Comparison of ENCODE assay signal across 28 mouse cellular contexts in the genomic region with DNA sequence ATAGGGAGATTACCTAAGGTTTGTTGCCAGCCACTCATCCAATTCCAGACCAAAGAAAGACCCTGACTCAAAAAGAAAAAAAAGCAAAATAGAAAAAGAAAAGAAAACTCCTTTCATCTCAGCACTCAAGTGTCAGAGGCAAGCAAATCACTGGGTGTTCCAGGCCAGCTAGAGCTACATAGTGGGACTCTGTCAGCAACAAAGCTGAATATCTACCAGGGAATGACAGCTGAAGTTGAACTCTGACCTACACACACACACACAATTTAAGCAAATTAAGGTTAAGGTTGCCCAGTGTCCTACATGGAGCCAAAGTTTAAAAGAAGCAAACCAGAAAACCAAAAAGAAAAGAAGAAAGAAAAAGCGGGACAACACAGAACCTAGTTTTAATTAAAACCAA. TPM values are rescaled to one million over a fixed set of nuclear protein-coding genes. Genes with fewer than 3 reads are reported as not detected.
A peak's percentile ranks its signal among the peaks of the same experiment; 100 is the strongest.
DNase-seq lines count a peak whose midpoint lies in the region; ATAC-seq and TF ChIP-seq lines count a peak whose summit lies in the region.
"Had no signal": no experiment of that assay in that cellular context is flagged by ENCODE, and none has a peak within 500 bp of the region (broad histone marks: within the 10 kb centered on the region; RNA-seq: fewer than 3 reads in every experiment).

No protein-coding gene starts in this region.

- TF ChIP-seq CTCF in kidney, adult 2 months (conservative IDR thresholded peaks at IDR 0.05; ENCODE audit: insufficient read depth, insufficient read length, low read depth, low read length) = no peak
- TF ChIP-seq CTCF in liver, adult 2 months (IDR thresholded peaks at IDR 0.05; ENCODE audit: low read depth, low read length) = no peak

- TF ChIP-seq POLR2A in kidney, adult 2 months (IDR thresholded peaks at IDR 0.05; ENCODE audit: low read depth, low read length) = no peak
- no peak for TF ChIP-seq POLR2A in liver, adult 2 months (IDR thresholded peaks at IDR 0.05; ENCODE audit: extremely low read depth, insufficient read depth, low read length)

- ATAC-seq in liver, embryonic 11.5 days (replicated peaks; ENCODE audit: low FRiP score) = no peak
- ATAC-seq: forebrain, embryonic 14.5 days; forebrain, embryonic 16.5 days had no signal

- H3K9ac ChIP-seq in liver, adult 2 months (ENCODE audit: low read depth, low read length) = no peak overlapping the region
- no peak overlapping the region for H3K9ac ChIP-seq in liver, embryonic 11.5 days (ENCODE audit: low read depth, low read length)
- H3K9ac ChIP-seq: embryonic facial prominence, embryonic 13.5 days; embryonic facial prominence, embryonic 15.5 days; forebrain, embryonic 12.5 days had no signal

- no peak overlapping the region for H3K4me3 ChIP-seq in kidney, adult 2 months (ENCODE audit: insufficient read depth, low read depth, low read length)
- no peak overlapping the region for H3K4me3 ChIP-seq in liver, adult 2 months (ENCODE audit: insufficient read depth, low read depth, low read length)
- H3K4me3 ChIP-seq in liver, embryonic 11.5 days (ENCODE audit: low read depth, low read length) = no peak overlapping the region
- H3K4me3 ChIP-seq: embryonic facial prominence, embryonic 13.5 days; embryonic facial prominence, embryonic 15.5 days; erythroblast, embryonic 14.5 days; forebrain, embryonic 10.5 days; forebrain, embryonic 12.5 days had no signal

- H3K4me2 ChIP-seq in liver, embryonic 11.5 days = no peak overlapping the region
- H3K4me2 ChIP-seq: embryonic facial prominence, embryonic 13.5 days; embryonic facial prominence, embryonic 15.5 days; forebrain, embryonic 12.5 days had no signal

- WGBS in kidney, adult 2 months = 52% methylated on average over 1 of the region's 1 CpGs
- WGBS in liver, adult 2 months = 52% methylated on average over 1 of the region's 1 CpGs
- 94% methylated on average over 1 of the region's 1 CpGs for WGBS in liver, embryonic 11.5 days

- peaks cover 13% of the 10 kb centered on the region for H3K4me1 ChIP-seq in kidney, adult 2 months (ENCODE audit: control insufficient read depth, insufficient read depth, low read length)
- peaks cover 15% of the 10 kb centered on the region for H3K4me1 ChIP-seq in liver, adult 2 months (ENCODE audit: control insufficient read depth, insufficient read depth, low read length)
- H3K4me1 ChIP-seq in liver, embryonic 11.5 days (replicated peaks; ENCODE audit: control insufficient read depth, insufficient read depth, low read length) = no peaks in the 10 kb centered on the region

- no peak overlapping the region for H3K27ac ChIP-seq in kidney, adult 2 months (ENCODE audit: insufficient read depth, low read depth, low read length)
- peak overlapping the region; percentile 58 for H3K27ac ChIP-seq in liver, adult 2 months (replicated peaks; ENCODE audit: insufficient read depth, low read depth, low read length)
- no peak overlapping the region for H3K27ac ChIP-seq in liver, embryonic 11.5 days (ENCODE audit: low read depth, low read length)
- H3K27ac ChIP-seq: forebrain, embryonic 10.5 days; forebrain, embryonic 12.5 days had no signal

- no peaks in the 10 kb centered on the region for H3K9me3 ChIP-seq in liver, embryonic 11.5 days (ENCODE audit: control insufficient read depth, low read length)
- H3K9me3 ChIP-seq: embryonic facial prominence, embryonic 13.5 days; embryonic facial prominence, embryonic 15.5 days; forebrain, embryonic 10.5 days; forebrain, embryonic 12.5 days had no signal

- DNase-seq in kidney, adult 2 months = peak; percentile 66
- no peak for DNase-seq in kidney, postnatal 10 days
- DNase-seq in liver, adult 2 months (ENCODE audit: extremely low read depth, low read depth, low spot score) = peak; percentile 82
- DNase-seq in liver, embryonic 11.5 days (ENCODE audit: low spot score) = no peak
- DNase-seq: adrenal gland, adult 2 months; adrenal gland, postnatal 10 days; adrenal gland, postnatal 25 days; cerebellum, adult 11 months; cerebellum, adult 18-20 months; cerebellum, adult 8-10 months; cerebellum, adult 9-11 months; cerebellum, postnatal 14 days; cerebellum, postnatal 36 days; embryo, embryonic 11 days had no signal

- H3K36me3 ChIP-seq in kidney, adult 2 months (ENCODE audit: control insufficient read depth, insufficient read depth, low read length) = no peaks in the 10 kb centered on the region
- no peaks in the 10 kb centered on the region for H3K36me3 ChIP-seq in liver, adult 2 months (ENCODE audit: control insufficient read depth, insufficient read depth, low read length)
- H3K36me3 ChIP-seq in liver, embryonic 11.5 days (ENCODE audit: control insufficient read depth, insufficient read depth, low read length) = no peaks in the 10 kb centered on the region
- H3K36me3 ChIP-seq: embryonic facial prominence, embryonic 13.5 days; embryonic facial prominence, embryonic 15.5 days; forebrain, embryonic 10.5 days; forebrain, embryonic 12.5 days had no signal

- H3K27me3 ChIP-seq in kidney, adult 2 months (replicated peaks; ENCODE audit: control insufficient read depth, insufficient read depth, low read length) = no peaks in the 10 kb centered on the region
- no peaks in the 10 kb centered on the region for H3K27me3 ChIP-seq in liver, adult 2 months (ENCODE audit: control insufficient read depth, insufficient read depth, low read length)
- H3K27me3 ChIP-seq in liver, embryonic 11.5 days (replicated peaks; ENCODE audit: control insufficient read depth, insufficient read depth, low read length) = peaks cover 8% of the 10 kb centered on the region
- H3K27me3 ChIP-seq: embryonic facial prominence, embryonic 13.5 days; embryonic facial prominence, embryonic 15.5 days had no signal

- no peaks in the 10 kb centered on the region for H3K79me2 ChIP-seq in liver, adult 2 months (ENCODE audit: control insufficient read depth, insufficient read depth, low read length)

RNA-seq across cellular contexts. Expression of gene Sdc4, which starts 4.5 kb away (rescaled TPM):
- polyA plus RNA-seq in kidney, adult 2 months (2012; rRNA removed) = 194 and 212 TPM in 2 replicates
- 511 and 573 TPM in 2 replicates for total RNA-seq in liver, adult 2 months (2014; rRNA removed)
- 178 and 182 TPM in 2 replicates for polyA plus RNA-seq in liver, adult 2 months (2012; rRNA removed)
- polyA plus RNA-seq in liver, embryonic 11.5 days (2014; fragmentation: Nextera tagmentation; extraction: Ambion mirVana) = 38.9 and 39.2 TPM in 2 replicates
- total RNA-seq: MEL had no signal

RNA-seq across cellular contexts. Expression of gene Sys1, which starts 8.6 kb away (rescaled TPM):
- 94.5 and 122 TPM in 2 replicates for polyA plus RNA-seq in kidney, adult 2 months (2012; rRNA removed)
- total RNA-seq in liver, adult 2 months (2014; rRNA removed) = 33.7 and 40.9 TPM in 2 replicates
- 145 and 157 TPM in 2 replicates for polyA plus RNA-seq in liver, adult 2 months (2012; rRNA removed)
- 49.1 and 52.8 TPM in 2 replicates for polyA plus RNA-seq in liver, embryonic 11.5 days (2014; fragmentation: Nextera tagmentation; extraction: Ambion mirVana)

RNA-seq across cellular contexts. Expression of gene Gm20458, which starts 12.6 kb away (rescaled TPM):
- 22.1 and 23.4 TPM in 2 replicates for polyA plus RNA-seq in kidney, adult 2 months (2012; rRNA removed)
- 0.46 TPM in 1 of 2 replicates, not detected in the other for total RNA-seq in liver, adult 2 months (2014; rRNA removed)
- 11.7 and 14.2 TPM in 2 replicates for polyA plus RNA-seq in liver, adult 2 months (2012; rRNA removed)
- polyA plus RNA-seq in liver, embryonic 11.5 days (2014; fragmentation: Nextera tagmentation; extraction: Ambion mirVana) = 4.4 and 7.4 TPM in 2 replicates
- total RNA-seq: ES-E14 had no signal
- polyA plus RNA-seq: erythroblast, embryonic 14.5 days had no signal

RNA-seq across cellular contexts. Expression of gene Trp53tg5, which starts 25.4 kb away (rescaled TPM):
- 0.10 TPM in 1 of 2 replicates, not detected in the other for polyA plus RNA-seq in kidney, adult 2 months (2012; rRNA removed)
- total RNA-seq in liver, adult 2 months (2014; rRNA removed) = not detected in 2 replicates
- polyA plus RNA-seq in liver, adult 2 months (2012; rRNA removed) = not detected in 2 replicates
- polyA plus RNA-seq in liver, embryonic 11.5 days (2014; fragmentation: Nextera tagmentation; extraction: Ambion mirVana) = not detected in 2 replicates
- total RNA-seq: adrenal gland, adult 2 months; adrenal gland, postnatal 10 days; adrenal gland, postnatal 25 days; adrenal gland, postnatal 4 days; common myeloid progenitor, adult 5-6 weeks; MEL had no signal
- polyA plus RNA-seq: adrenal gland, adult 2 months; brain, embryonic 14.5 days; C2C12; embryonic facial prominence, embryonic 11.5 days; embryonic facial prominence, embryonic 13.5 days; embryonic facial prominence, embryonic 15.5 days; erythroblast, embryonic 14.5 days; forebrain, embryonic 10.5 days; forebrain, embryonic 12.5 days; forebrain, embryonic 14.5 days; forebrain, embryonic 16.5 days had no signal

RNA-seq across cellular contexts. Expression of gene Dbndd2, which starts 37.8 kb away (rescaled TPM):
- polyA plus RNA-seq in kidney, adult 2 months (2012; rRNA removed) = 36.8 and 43.6 TPM in 2 replicates
- total RNA-seq in liver, adult 2 months (2014; rRNA removed) = 8.1 and 10.1 TPM in 2 replicates
- 7.6 and 9.5 TPM in 2 replicates for polyA plus RNA-seq in liver, adult 2 months (2012; rRNA removed)
- polyA plus RNA-seq in liver, embryonic 11.5 days (2014; fragmentation: Nextera tagmentation; extraction: Ambion mirVana) = 2.1 TPM in 2 replicates

Comparison
In these comparisons a context has a peak if more than half of its experiments do, and no peak if none do; other contexts are left out.
1. DNase-seq: peak in kidney, adult 2 months (single experiment) and liver, adult 2 months (single experiment); none in kidney, postnatal 10 days (single experiment) and liver, embryonic 11.5 days (single experiment).